12 mouse cellular contexts compared by ENCODE assay signal in genomic region chr9:96639451-96639850, GRCm38 (mm10).
DNase-seq lines count a peak whose midpoint lies in the region.
"Had no signal": no experiment of that assay in that cellular context is flagged by ENCODE, and none has a peak within 500 bp of the region (broad histone marks: within the 10 kb centered on the region; RNA-seq: fewer than 3 reads in every experiment).

No protein-coding gene starts in this region.

- DNase-seq in cerebellum, postnatal 14 days = peak; percentile 33 to 35
- no peak for DNase-seq in cerebellum, adult 11-12 months
- DNase-seq in kidney, adult 8-10 months = peak; percentile 45 to 76
- no peak for DNase-seq in kidney, postnatal 4 days
- peak; percentile 20 for DNase-seq in right cerebral cortex, postnatal 4 days
- DNase-seq in right cerebral cortex, adult 18-20 months = no peak
- no peak for DNase-seq in thymus, postnatal 36 days
- DNase-seq in lung, postnatal 4 days = no peak
- DNase-seq: adrenal gland, postnatal 14 days; gastrocnemius, postnatal 25 days; liver; right cerebral cortex, postnatal 14 days had no signal

Comparison
In these comparisons a context has a peak if more than half of its experiments do, and no peak if none do; other contexts are left out.
1. DNase-seq: peak in cerebellum, postnatal 14 days (2 of 2), kidney, adult 8-10 months (2 of 2) and right cerebral cortex, postnatal 4 days (single experiment); none in cerebellum, adult 11-12 months (single experiment), kidney, postnatal 4 days (0 of 2), right cerebral cortex, adult 18-20 months (single experiment), thymus, postnatal 36 days (0 of 2) and lung, postnatal 4 days (0 of 2).